Mouse (Mus musculus): ENCODE data around the gene Ttc4. TPM values are rescaled to one million over a fixed set of nuclear protein-coding genes. Genes with fewer than 3 reads are reported as not detected.

Gene Ttc4
- polyA plus RNA-seq, 1 experiment from 2014 or later: 79.5 TPM

DNA sequence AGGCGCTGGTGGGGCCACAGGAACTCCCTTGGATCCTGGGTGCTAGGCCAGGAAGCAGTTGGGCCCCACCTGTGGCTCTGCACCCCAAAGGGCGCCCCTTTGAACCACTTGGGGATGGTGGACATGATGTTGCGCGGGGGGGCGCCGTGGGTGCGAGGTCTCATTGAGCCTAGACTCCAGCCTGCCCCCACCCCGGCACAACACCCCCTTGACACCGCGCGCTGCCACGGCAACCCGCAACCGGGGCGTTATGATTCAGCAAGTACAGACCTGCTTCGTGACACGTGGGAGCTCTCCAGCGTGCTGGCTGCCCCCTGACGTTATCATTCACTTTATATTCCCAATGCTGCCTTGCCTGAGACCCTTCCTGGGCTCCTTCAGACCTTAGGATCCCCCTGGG is 61.7 kb downstream of the Ttc4 start, which contains the start of gene Lexm:
TSS of gene Lexm (minus strand) at position 186 of the 400 bp plus-strand sequence.
- no peak for ATAC-seq (ENCODE audit: insufficient number of reproducible peaks, insufficient read depth, low FRiP score, low read depth)
- Histone ChIP-seq H3K4me2 (replicated peaks; ENCODE audit: low read depth, low read length) (peak within 1 kb of the TSS; percentile 41), H3K9me3 (ENCODE audit: control insufficient read depth, low read depth, low read length) (no peaks in the 10 kb centered on the region), H3K27me3 (ENCODE audit: control insufficient read depth, insufficient read depth, low read length) (peaks cover 5% of the 10 kb centered on the region; the same call in 1 of the 2 replicates), H3K4me1 (ENCODE audit: control insufficient read depth, insufficient read depth, low read length) (no peaks in the 10 kb centered on the region), H3K9ac (replicated peaks; ENCODE audit: low read depth, low read length) (no peak within 1 kb of the TSS), H3K4me3 (ENCODE audit: low read depth, low read length) (no peak within 1 kb of the TSS), H3K27ac (ENCODE audit: low read length) (no peak within 1 kb of the TSS), H3K36me3 (ENCODE audit: control insufficient read depth, insufficient read depth, low read length) (no peaks in the 10 kb centered on the region)
- WGBS: under 1% methylated on average over 18 of the region's 19 CpGs

DNA sequence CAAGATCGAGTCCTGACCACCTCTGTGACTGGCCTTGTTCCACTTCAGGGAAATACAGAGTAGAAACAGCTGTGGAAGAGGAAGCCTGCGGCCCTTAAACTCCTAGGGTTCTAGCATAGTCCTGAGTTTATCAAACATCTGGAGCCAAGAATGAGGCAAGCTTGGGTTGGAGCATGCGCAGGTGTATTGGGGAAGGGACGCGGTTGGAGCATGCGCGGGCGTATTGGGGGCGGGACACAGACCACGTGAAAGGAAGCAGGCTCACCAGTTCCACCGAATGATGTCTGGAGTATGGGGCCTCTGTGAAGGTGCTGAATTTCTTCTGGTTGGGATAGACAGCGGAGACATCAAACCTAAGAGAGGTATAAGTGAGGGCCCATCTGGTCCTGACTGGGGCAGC is 63.1 kb downstream of the Ttc4 start:
- Histone ChIP-seq H3K27me3 (ENCODE audit: control insufficient read depth, insufficient read depth, low read length) (no peaks in the 10 kb centered on the region), H3K27ac (ENCODE audit: low read length) (no peak overlapping the region), H3K36me3 (ENCODE audit: control insufficient read depth, insufficient read depth, low read length) (no peaks in the 10 kb centered on the region), H3K4me1 (ENCODE audit: control insufficient read depth, insufficient read depth, low read length) (no peaks in the 10 kb centered on the region), H3K9ac (replicated peaks; ENCODE audit: low read depth, low read length) (no peak overlapping the region), H3K9me3 (ENCODE audit: control insufficient read depth, low read depth, low read length) (no peaks in the 10 kb centered on the region), H3K4me2 (replicated peaks; ENCODE audit: low read depth, low read length) (no peak overlapping the region), H3K4me3 (ENCODE audit: low read depth, low read length) (no peak overlapping the region)
- WGBS: 72% methylated on average over 12 of the region's 12 CpGs
- ATAC-seq (ENCODE audit: insufficient number of reproducible peaks, insufficient read depth, low FRiP score, low read depth): no peak

DNA sequence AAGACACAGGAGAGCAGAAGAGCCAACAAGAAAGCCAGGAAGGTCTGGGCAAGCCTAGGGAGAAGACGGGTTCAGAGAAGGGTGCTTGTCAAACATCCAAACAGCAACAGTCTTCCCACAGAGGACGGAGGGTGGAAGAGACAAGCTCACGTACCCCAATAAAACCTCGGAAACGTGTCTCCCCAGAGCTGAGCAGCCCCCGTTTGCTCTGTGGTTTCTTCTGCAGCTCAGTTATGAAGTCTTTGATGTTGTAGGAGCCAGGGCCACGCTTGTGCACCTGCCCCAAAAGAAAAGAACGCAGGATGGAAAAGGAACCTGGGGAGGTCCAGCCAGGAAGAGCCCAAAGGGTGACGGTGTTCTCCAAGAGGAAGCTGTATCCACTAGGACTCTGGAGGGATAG is 63.9 kb downstream of the Ttc4 start:
- WGBS: 84% methylated on average over 9 of the region's 9 CpGs
- ATAC-seq (ENCODE audit: insufficient number of reproducible peaks, insufficient read depth, low FRiP score, low read depth): no peak
- Histone ChIP-seq H3K4me3 (ENCODE audit: low read depth, low read length) (no peak overlapping the region), H3K36me3 (ENCODE audit: control insufficient read depth, insufficient read depth, low read length) (no peaks in the 10 kb centered on the region), H3K4me2 (replicated peaks; ENCODE audit: low read depth, low read length) (no peak overlapping the region), H3K9me3 (ENCODE audit: control insufficient read depth, low read depth, low read length) (no peaks in the 10 kb centered on the region), H3K4me1 (ENCODE audit: control insufficient read depth, insufficient read depth, low read length) (no peaks in the 10 kb centered on the region), H3K27me3 (ENCODE audit: control insufficient read depth, insufficient read depth, low read length) (no peaks in the 10 kb centered on the region), H3K27ac (ENCODE audit: low read length) (no peak overlapping the region), H3K9ac (replicated peaks; ENCODE audit: low read depth, low read length) (no peak overlapping the region)

DNA sequence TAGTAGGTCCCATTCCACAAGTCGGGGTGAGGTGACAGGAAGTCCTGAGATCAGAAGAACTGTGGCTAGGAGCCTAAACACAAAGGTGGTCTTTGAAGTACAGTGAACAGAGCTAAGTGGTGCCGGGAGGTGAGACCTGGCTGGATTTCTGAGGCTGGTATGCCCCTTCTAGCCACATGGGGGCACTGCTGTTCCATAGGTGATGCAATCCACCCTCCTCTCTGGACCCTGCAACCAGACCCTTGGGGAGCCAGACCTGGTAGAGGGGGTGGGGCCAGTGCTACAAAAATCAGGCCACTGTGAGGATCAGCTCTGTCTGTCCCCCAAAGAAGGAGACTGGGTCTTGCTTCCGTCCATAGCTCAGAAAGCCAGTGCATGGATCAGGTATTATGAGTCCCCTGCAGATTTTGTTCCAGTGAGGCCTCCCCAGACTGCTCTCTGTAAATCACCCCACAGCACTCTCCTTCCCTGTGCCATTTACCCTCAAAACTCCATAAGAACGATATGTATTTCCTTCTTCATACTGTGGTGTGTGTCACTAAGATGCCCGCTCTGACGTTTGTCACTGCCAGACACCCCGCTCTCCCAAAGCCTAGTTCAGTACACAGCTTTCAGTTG is 64.5 kb downstream of the Ttc4 start:
- 0 out of 2 replicates have a peak, but pooled peaks have one; percentile 12 for ATAC-seq (ENCODE audit: insufficient number of reproducible peaks, insufficient read depth, low FRiP score, low read depth)
- no peaks in the 10 kb centered on the region for H3K9me3 ChIP-seq (ENCODE audit: control insufficient read depth, low read depth, low read length)
- no peaks in the 10 kb centered on the region for H3K4me1 ChIP-seq (ENCODE audit: control insufficient read depth, insufficient read depth, low read length)
- no peak overlapping the region for H3K4me2 ChIP-seq (replicated peaks; ENCODE audit: low read depth, low read length)
- no peak overlapping the region for H3K27ac ChIP-seq (ENCODE audit: low read length)
- H3K27me3 ChIP-seq (ENCODE audit: control insufficient read depth, insufficient read depth, low read length): no peaks in the 10 kb centered on the region
- no peaks in the 10 kb centered on the region for H3K36me3 ChIP-seq (ENCODE audit: control insufficient read depth, insufficient read depth, low read length)
- no peak overlapping the region for H3K4me3 ChIP-seq (ENCODE audit: low read depth, low read length)
- 44% methylated on average over 7 of the region's 7 CpGs for WGBS
- H3K9ac ChIP-seq (replicated peaks; ENCODE audit: low read depth, low read length): no peak overlapping the region

DNA sequence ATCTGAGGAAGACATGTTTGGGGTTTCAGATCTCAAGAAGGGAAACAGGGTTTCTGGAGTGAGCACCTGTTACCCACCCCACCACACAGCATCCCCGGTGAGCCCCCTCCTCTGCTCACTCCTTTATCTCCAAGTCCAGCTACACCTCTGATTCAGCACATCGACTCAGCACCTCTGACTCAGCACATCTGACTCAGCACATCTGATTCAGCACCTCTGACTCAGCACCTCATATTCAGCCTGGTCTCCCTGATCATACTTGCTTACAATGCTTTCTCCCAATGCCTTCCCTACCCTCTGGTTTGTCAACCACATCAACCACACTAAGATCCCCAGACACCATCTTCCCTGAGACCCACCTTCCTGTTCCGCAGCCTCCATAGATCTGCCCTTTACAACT is 65.2 kb downstream of the Ttc4 start:
- ATAC-seq (ENCODE audit: insufficient number of reproducible peaks, insufficient read depth, low FRiP score, low read depth): peak; percentile 8; the same call in 1 of the 2 replicates
- 62% methylated on average over 3 of the region's 3 CpGs for WGBS
- Histone ChIP-seq H3K27me3 (ENCODE audit: control insufficient read depth, insufficient read depth, low read length) (no peaks in the 10 kb centered on the region), H3K36me3 (ENCODE audit: control insufficient read depth, insufficient read depth, low read length) (no peaks in the 10 kb centered on the region), H3K4me2 (replicated peaks; ENCODE audit: low read depth, low read length) (no peak overlapping the region), H3K27ac (ENCODE audit: low read length) (no peak overlapping the region), H3K9ac (replicated peaks; ENCODE audit: low read depth, low read length) (no peak overlapping the region), H3K4me1 (ENCODE audit: control insufficient read depth, insufficient read depth, low read length) (no peaks in the 10 kb centered on the region), H3K4me3 (ENCODE audit: low read depth, low read length) (no peak overlapping the region), H3K9me3 (ENCODE audit: control insufficient read depth, low read depth, low read length) (no peaks in the 10 kb centered on the region)

DNA sequence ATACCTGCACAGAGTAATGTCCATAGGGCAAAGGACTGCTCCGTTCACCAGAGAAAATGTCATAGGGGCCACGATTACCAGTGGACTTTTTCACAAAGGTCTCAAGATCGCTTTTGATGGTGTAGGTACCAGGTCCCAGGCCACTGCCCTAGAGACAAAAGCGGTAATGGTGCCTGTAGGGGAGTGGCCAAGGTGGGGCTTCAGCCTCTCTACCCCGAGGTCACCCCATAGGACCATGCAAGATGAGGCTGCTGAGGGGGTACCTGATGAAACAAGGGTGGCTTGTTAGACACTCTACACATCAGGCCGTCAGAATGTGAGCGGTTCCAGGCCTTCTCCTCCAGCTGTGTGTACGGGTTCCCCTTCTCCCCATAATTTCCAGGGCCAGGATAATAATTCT is 65.6 kb downstream of the Ttc4 start:
- H3K9me3 ChIP-seq (ENCODE audit: control insufficient read depth, low read depth, low read length): no peaks in the 10 kb centered on the region
- H3K27ac ChIP-seq (ENCODE audit: low read length): no peak overlapping the region
- H3K4me2 ChIP-seq (replicated peaks; ENCODE audit: low read depth, low read length): no peak overlapping the region
- H3K9ac ChIP-seq (replicated peaks; ENCODE audit: low read depth, low read length): no peak overlapping the region
- H3K4me3 ChIP-seq (ENCODE audit: low read depth, low read length): no peak overlapping the region
- H3K27me3 ChIP-seq (ENCODE audit: control insufficient read depth, insufficient read depth, low read length): no peaks in the 10 kb centered on the region
- 73% methylated on average over 8 of the region's 8 CpGs for WGBS
- no peaks in the 10 kb centered on the region for H3K4me1 ChIP-seq (ENCODE audit: control insufficient read depth, insufficient read depth, low read length)
- ATAC-seq (ENCODE audit: insufficient number of reproducible peaks, insufficient read depth, low FRiP score, low read depth): no peak
- H3K36me3 ChIP-seq (ENCODE audit: control insufficient read depth, insufficient read depth, low read length): no peaks in the 10 kb centered on the region

Other genes with a start within 250 kb of the Ttc4 start
- gene Pcsk9, start 214.6 kb downstream of the Ttc4 start, polyA plus RNA-seq (2014; fragmentation: Nextera tagmentation; extraction: Ambion mirVana): 7.7 and 7.9 TPM in 2 replicates
- not detected in 2 replicates for gene Bsnd, start 186.7 kb downstream of the Ttc4 start, polyA plus RNA-seq (2014; fragmentation: Nextera tagmentation; extraction: Ambion mirVana)
- 29.8 and 32.4 TPM in 2 replicates for gene Dhcr24, start 117.9 kb downstream of the Ttc4 start, polyA plus RNA-seq (2014; fragmentation: Nextera tagmentation; extraction: Ambion mirVana)
- not detected in 2 replicates for gene Lexm, start 61.7 kb downstream of the Ttc4 start, polyA plus RNA-seq (2014; fragmentation: Nextera tagmentation; extraction: Ambion mirVana)
- 2.7 and 3.7 TPM in 2 replicates for gene Ttc22, start 56.5 kb downstream of the Ttc4 start, polyA plus RNA-seq (2014; fragmentation: Nextera tagmentation; extraction: Ambion mirVana)
- 14.5 and 15.1 TPM in 2 replicates for gene Pars2, start 27.9 kb downstream of the Ttc4 start, polyA plus RNA-seq (2014; fragmentation: Nextera tagmentation; extraction: Ambion mirVana)
- 0.10 TPM in 1 of 2 replicates, not detected in the other for gene Mroh7, start 52.0 kb upstream of the Ttc4 start, polyA plus RNA-seq (2014; fragmentation: Nextera tagmentation; extraction: Ambion mirVana)
- 4.3 and 4.9 TPM in 2 replicates for gene Fam151a, start 54.9 kb upstream of the Ttc4 start, polyA plus RNA-seq (2014; fragmentation: Nextera tagmentation; extraction: Ambion mirVana)
- gene Acot11, start 126.1 kb upstream of the Ttc4 start, polyA plus RNA-seq (2014; fragmentation: Nextera tagmentation; extraction: Ambion mirVana): 3.7 and 3.9 TPM in 2 replicates
- 79.9 and 83.9 TPM in 2 replicates for gene Ssbp3, start 231.8 kb upstream of the Ttc4 start, polyA plus RNA-seq (2014; fragmentation: Nextera tagmentation; extraction: Ambion mirVana)